Mouse (Mus musculus) neural tube, embryonic 15.5 days (tissue): ENCODE results near the gene Apoa1. TPM values are rescaled to one million over a fixed set of nuclear protein-coding genes. Genes with fewer than 3 reads are reported as not detected.

Source experiments
- ATAC-seq: fragments of 200-750 bp; cut with Nextera tagmentation; 2 replicates; pipeline ENCODE4 v1.8.0; 2017; ENCODE audit warnings: mild to moderate bottlenecking, moderate TSS enrichment, moderate library complexity; ENCODE audit not compliant: low FRiP score
- H3K27ac ChIP-seq: fragments of 300-500 bp; sonication (generic); replicated peaks from 2 replicates; pipeline ENCODE4 v1.5.1; 2015; ENCODE audit warnings: mild to moderate bottlenecking, inconsistent platforms
- H3K27me3 ChIP-seq: fragments of 300-500 bp; sonication (generic); replicated peaks from 2 replicates; pipeline ENCODE4 v1.6.1; 2015; ENCODE audit warnings: inconsistent platforms
- H3K36me3 ChIP-seq: fragments of 300-500 bp; sonication (generic); 2 replicates; pipeline ENCODE4 v1.6.1; 2015; ENCODE audit warnings: inconsistent platforms
- H3K4me1 ChIP-seq: fragments of 300-500 bp; sonication (generic); 2 replicates; pipeline ENCODE4 v1.6.1; 2015; ENCODE audit warnings: inconsistent platforms
- H3K4me2 ChIP-seq: fragments of 300-500 bp; sonication (generic); 2 replicates; pipeline ENCODE4 v1.6.1; 2015; ENCODE audit warnings: inconsistent platforms, mild to moderate bottlenecking, moderate library complexity
- H3K4me3 ChIP-seq: fragments of 300-500 bp; sonication (generic); replicated peaks from 2 replicates; pipeline ENCODE4 v1.5.1; 2015; ENCODE audit warnings: mild to moderate bottlenecking, inconsistent platforms
- H3K9ac ChIP-seq: fragments of 300-500 bp; sonication (generic); replicated peaks from 2 replicates; pipeline ENCODE4 v1.6.1; 2015; ENCODE audit warnings: mild to moderate bottlenecking, inconsistent platforms
- H3K9me3 ChIP-seq: fragments of 300-500 bp; sonication (generic); replicated peaks from 2 replicates; pipeline ENCODE4 v1.6.1; 2016; ENCODE audit warnings: inconsistent platforms
- WGBS: fragments of 180-500 bp; shearing (Covaris S2); methylation state at CpG from one replicate; pipeline ENCODE4 v1.1.7; 2015; ENCODE audit warnings: mixed read lengths; 5-methylcytosine and 5-hydroxymethylcytosine counted together
- polyA plus RNA-seq: library from polyadenylated mRNA; unstranded; fragments of >200 nt; fragmentation: Nextera tagmentation; extraction: Ambion mirVana; gene quantifications from 2 replicates; pipeline ENCODE4 v1.2.1, GENCODE M21; 2015

The Apoa1 gene
- polyA plus RNA-seq, 1 experiment from 2014 or later: 7.3 TPM

GRCm38 (mm10) chr9:46238850-46239249, 10.5 kb downstream of the Apoa1 start:
- H3K27ac ChIP-seq: no peak overlapping the region
- no peak overlapping the region for H3K9ac ChIP-seq
- no peaks in the 10 kb centered on the region for H3K27me3 ChIP-seq
- H3K4me2 ChIP-seq: no peak overlapping the region
- ATAC-seq: no peak
- no peak overlapping the region for H3K4me3 ChIP-seq
- H3K9me3 ChIP-seq: no peaks in the 10 kb centered on the region
- H3K4me1 ChIP-seq: no peaks in the 10 kb centered on the region
- WGBS: 95% methylated on average over 7 of the region's 7 CpGs
- H3K36me3 ChIP-seq: no peaks in the 10 kb centered on the region

GRCm38 (mm10) chr9:46240526-46241153, 12.3 kb downstream of the Apoa1 start, which contains the start of gene Apoa4:
Gene Apoa4, plus strand, starts transcription at chr9:46240696.
- ATAC-seq: no peak
- Histone ChIP-seq H3K4me3 (no peak within 1 kb of the TSS), H3K4me1 (no peaks in the 10 kb centered on the region), H3K9ac (no peak within 1 kb of the TSS), H3K36me3 (no peaks in the 10 kb centered on the region), H3K4me2 (no peak within 1 kb of the TSS), H3K27me3 (no peaks in the 10 kb centered on the region), H3K9me3 (no peaks in the 10 kb centered on the region), H3K27ac (no peak within 1 kb of the TSS)
- WGBS: 72% methylated on average over 7 of the region's 7 CpGs

- H3K4me3 ChIP-seq: no peak overlapping the region
- H3K4me2 ChIP-seq: no peak overlapping the region
- no peak overlapping the region for H3K9ac ChIP-seq
- no peaks in the 10 kb centered on the region for H3K36me3 ChIP-seq
- WGBS: 78% methylated on average over 2 of the region's 2 CpGs
- no peaks in the 10 kb centered on the region for H3K27me3 ChIP-seq
- no peak for ATAC-seq
- no peaks in the 10 kb centered on the region for H3K4me1 ChIP-seq
- no peaks in the 10 kb centered on the region for H3K9me3 ChIP-seq
- H3K27ac ChIP-seq: no peak overlapping the region
Measured at GRCm38 (mm10) chr9:46241818-46242217, 13.4 kb downstream of the Apoa1 start.

- Histone ChIP-seq H3K4me1 (no peaks in the 10 kb centered on the region), H3K4me2 (no peak overlapping the region), H3K9ac (no peak overlapping the region), H3K4me3 (no peak overlapping the region), H3K36me3 (no peaks in the 10 kb centered on the region), H3K9me3 (no peaks in the 10 kb centered on the region), H3K27ac (no peak overlapping the region), H3K27me3 (0 out of 2 replicates have a peak, but pooled peaks cover under 1% of the 10 kb centered on the region)
- WGBS: 67% methylated on average over 4 of the region's 4 CpGs
- no peak for ATAC-seq
Measured at GRCm38 (mm10) chr9:46243122-46243521, 14.7 kb downstream of the Apoa1 start.

GRCm38 (mm10) chr9:46243584-46243983, 15.2 kb downstream of the Apoa1 start:
- Histone ChIP-seq H3K9me3 (no peaks in the 10 kb centered on the region), H3K36me3 (no peaks in the 10 kb centered on the region), H3K9ac (no peak overlapping the region), H3K4me3 (no peak overlapping the region), H3K4me1 (no peaks in the 10 kb centered on the region), H3K4me2 (no peak overlapping the region), H3K27ac (no peak overlapping the region), H3K27me3 (0 out of 2 replicates have a peak, but pooled peaks cover 4% of the 10 kb centered on the region)
- no peak for ATAC-seq
- 64% methylated on average over 8 of the region's 8 CpGs for WGBS

DNA sequence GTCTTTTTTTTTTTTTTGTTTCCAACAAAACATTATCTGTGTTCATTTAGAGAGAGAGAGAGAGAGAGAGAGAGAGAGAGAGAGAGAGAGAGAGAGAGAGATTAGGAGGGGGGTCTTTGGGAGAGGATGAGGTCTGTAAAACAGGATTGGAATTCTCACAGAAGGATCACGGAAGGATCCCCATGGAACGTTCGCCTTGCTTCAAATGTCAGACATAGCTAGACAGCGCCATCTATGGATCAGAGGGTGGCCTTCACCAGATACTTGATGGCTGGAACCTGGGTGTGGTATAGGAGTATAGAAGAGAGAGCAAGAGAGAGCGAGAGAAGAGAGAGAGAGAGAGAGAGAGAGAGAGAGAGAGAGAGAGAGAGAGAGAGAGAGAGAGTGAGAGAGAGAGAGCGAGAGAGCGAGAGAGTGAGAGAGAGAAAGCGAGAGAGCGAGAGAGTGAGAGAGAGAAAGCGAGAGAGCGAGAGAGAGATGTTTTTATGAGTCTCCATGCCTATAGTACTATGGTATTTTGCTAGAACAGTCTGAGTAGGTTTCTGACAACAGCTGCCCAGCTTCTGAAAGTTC, 18.5 kb downstream of the Apoa1 start:
- peak overlapping the region; percentile 31; the same call in 1 of the 2 replicates for H3K4me2 ChIP-seq
- no peak overlapping the region for H3K27ac ChIP-seq
- H3K4me1 ChIP-seq: no peaks in the 10 kb centered on the region
- 0 out of 2 replicates have a peak, but pooled peaks cover 4% of the 10 kb centered on the region for H3K27me3 ChIP-seq
- H3K9me3 ChIP-seq: no peaks in the 10 kb centered on the region
- H3K4me3 ChIP-seq: no peak overlapping the region
- WGBS: 31% methylated on average over 11 of the region's 11 CpGs
- peak; percentile 74; the same call in 1 of the 2 replicates for ATAC-seq
- no peak overlapping the region for H3K9ac ChIP-seq
- no peaks in the 10 kb centered on the region for H3K36me3 ChIP-seq

DNA sequence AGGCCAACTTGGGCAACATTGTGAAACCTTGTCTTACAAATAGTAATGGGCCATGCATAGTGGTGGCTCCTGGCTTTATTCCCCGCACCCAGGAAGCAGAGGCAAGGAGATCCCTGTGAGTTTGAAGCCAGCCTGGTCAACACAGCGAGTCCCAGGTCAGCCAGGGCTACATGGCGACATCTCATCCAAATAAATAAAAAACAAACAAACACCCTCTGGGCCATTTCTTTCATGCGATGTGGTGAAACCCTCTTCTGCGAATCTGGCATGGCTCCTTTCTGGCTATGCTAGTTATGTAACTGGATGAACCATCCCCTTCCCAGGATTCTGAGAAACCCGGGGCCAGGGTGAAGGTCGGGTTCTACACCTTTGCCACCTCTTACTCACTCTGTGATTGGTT, 27.8 kb downstream of the Apoa1 start:
- ATAC-seq: no peak
- H3K36me3 ChIP-seq: no peaks in the 10 kb centered on the region
- no peaks in the 10 kb centered on the region for H3K4me1 ChIP-seq
- no peaks in the 10 kb centered on the region for H3K9me3 ChIP-seq
- 89% methylated on average over 7 of the region's 7 CpGs for WGBS
- no peak overlapping the region for H3K4me2 ChIP-seq
- H3K27me3 ChIP-seq: no peaks in the 10 kb centered on the region
- no peak overlapping the region for H3K9ac ChIP-seq
- no peak overlapping the region for H3K4me3 ChIP-seq
- H3K27ac ChIP-seq: no peak overlapping the region

DNA sequence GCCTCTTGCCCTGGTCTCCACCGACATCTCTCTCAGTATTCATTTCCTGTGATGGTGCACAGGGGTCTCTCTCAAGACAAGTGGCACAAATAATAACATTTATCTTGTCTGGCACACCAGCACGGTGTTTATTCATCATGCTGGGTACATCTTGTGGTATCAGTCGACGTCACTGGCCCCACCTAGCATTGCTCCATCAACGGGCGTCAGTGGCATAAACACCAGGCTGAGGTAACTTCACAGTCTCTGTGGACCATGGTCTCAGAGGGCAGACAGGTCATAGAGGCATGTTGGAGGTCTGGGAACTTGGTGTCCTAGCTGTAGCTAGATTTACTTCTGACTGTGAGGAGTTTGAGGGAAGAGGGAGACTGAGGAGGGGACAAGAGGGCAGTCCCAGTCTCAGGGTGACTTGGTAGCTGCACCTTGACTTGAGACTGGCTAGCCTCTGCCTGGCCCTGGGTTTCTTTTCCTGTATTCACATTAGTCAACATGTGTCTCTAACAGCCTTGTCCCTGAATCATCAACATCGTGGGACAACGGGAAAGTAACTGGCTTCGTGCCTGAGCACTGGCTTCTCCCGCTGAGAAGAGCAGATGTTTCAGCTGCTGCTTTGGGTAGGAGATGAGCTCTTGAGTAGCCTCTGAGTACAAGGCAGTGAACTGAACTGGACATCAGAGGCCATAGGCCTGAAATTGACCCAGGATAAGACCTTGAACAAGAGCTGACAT, 28.4 kb downstream of the Apoa1 start:
- ATAC-seq: no peak

GRCm38 (mm10) chr9:46257546-46257945, 29.2 kb downstream of the Apoa1 start:
- no peak overlapping the region for H3K4me2 ChIP-seq
- H3K9ac ChIP-seq: no peak overlapping the region
- H3K9me3 ChIP-seq: no peaks in the 10 kb centered on the region
- no peaks in the 10 kb centered on the region for H3K4me1 ChIP-seq
- H3K36me3 ChIP-seq: no peaks in the 10 kb centered on the region
- no peak overlapping the region for H3K4me3 ChIP-seq
- H3K27me3 ChIP-seq: no peaks in the 10 kb centered on the region
- H3K27ac ChIP-seq: no peak overlapping the region
- ATAC-seq: no peak
- WGBS: 96% methylated on average over 3 of the region's 3 CpGs

More for the DNA sequence above, 28.4 kb downstream of the Apoa1 start:
- Histone ChIP-seq H3K27me3 (no peaks in the 10 kb centered on the region), H3K4me1 (no peaks in the 10 kb centered on the region), H3K27ac (no peak overlapping the region), H3K36me3 (no peaks in the 10 kb centered on the region), H3K9me3 (no peaks in the 10 kb centered on the region), H3K4me3 (no peak overlapping the region), H3K9ac (no peak overlapping the region), H3K4me2 (no peak overlapping the region)
- 90% methylated on average over 10 of the region's 10 CpGs for WGBS

DNA sequence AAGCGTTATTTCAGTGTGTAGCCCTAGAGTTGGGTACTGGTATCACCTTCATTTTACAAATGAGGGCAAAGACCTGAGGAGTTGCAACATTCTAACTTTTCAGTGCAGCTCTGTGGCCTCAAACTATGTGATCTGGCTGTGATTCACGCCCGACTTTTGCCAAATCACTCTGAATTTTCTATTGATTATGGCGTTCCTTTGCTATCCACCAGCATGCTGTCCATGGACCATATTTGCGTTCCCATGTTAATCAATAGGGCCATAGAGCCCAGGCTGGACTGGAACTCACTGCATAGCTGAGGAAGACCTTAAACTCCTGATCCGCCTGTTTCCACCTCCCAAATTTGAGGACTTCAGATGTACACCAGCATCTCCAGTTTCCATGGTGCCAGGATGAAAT, 30.7 kb downstream of the Apoa1 start:
- WGBS: 89% methylated on average over 6 of the region's 6 CpGs
- Histone ChIP-seq H3K9ac (no peak overlapping the region), H3K4me1 (no peaks in the 10 kb centered on the region), H3K27ac (no peak overlapping the region), H3K36me3 (no peaks in the 10 kb centered on the region), H3K4me2 (no peak overlapping the region), H3K27me3 (no peaks in the 10 kb centered on the region), H3K4me3 (no peak overlapping the region), H3K9me3 (no peaks in the 10 kb centered on the region)
- ATAC-seq: no peak

GRCm38 (mm10) chr9:46261131-46261530, 32.8 kb downstream of the Apoa1 start:
- no peaks in the 10 kb centered on the region for H3K27me3 ChIP-seq
- no peak overlapping the region for H3K27ac ChIP-seq
- no peaks in the 10 kb centered on the region for H3K4me1 ChIP-seq
- no peak overlapping the region for H3K9ac ChIP-seq
- ATAC-seq: no peak
- H3K4me2 ChIP-seq: no peak overlapping the region
- 91% methylated on average over 7 of the region's 7 CpGs for WGBS
- no peaks in the 10 kb centered on the region for H3K36me3 ChIP-seq
- no peak overlapping the region for H3K4me3 ChIP-seq
- H3K9me3 ChIP-seq: no peaks in the 10 kb centered on the region

GRCm38 (mm10) chr9:46268343-46268873, 40.0 kb downstream of the Apoa1 start, which contains the start of gene Apoa5:
Gene Apoa5, plus strand, starts transcription at chr9:46268633.
- Histone ChIP-seq H3K27ac (no peak within 1 kb of the TSS), H3K36me3 (no peaks in the 10 kb centered on the region), H3K27me3 (peaks cover 25% of the 10 kb centered on the region), H3K4me2 (no peak within 1 kb of the TSS), H3K4me3 (no peak within 1 kb of the TSS), H3K4me1 (peaks cover 3% of the 10 kb centered on the region), H3K9me3 (no peaks in the 10 kb centered on the region), H3K9ac (no peak within 1 kb of the TSS)
- no peak for ATAC-seq
- 57% methylated on average over 7 of the region's 7 CpGs for WGBS
